Mouse (Mus musculus) embryonic facial prominence, embryonic 14.5 days (tissue): ENCODE measurements at regions not wholly inside any gene's neighbourhood (a gene's known extent, or its start where the extent isn't known, plus 50 kb on each side); places are given as distances from the start of the nearest gene placed in this dataset.

ENCODE experiments used
- ATAC-seq: fragments of 200-750 bp; cut with Nextera tagmentation; 2 replicates; pipeline ENCODE4 v1.8.0; 2017; ENCODE audit warnings: low read depth, moderate number of reproducible peaks, moderate TSS enrichment
- DNase-seq: peaks from one replicate; pipeline ENCODE4 v3.0.0-alpha.2; 2015; ENCODE audit warnings: low spot score
- H3K27ac ChIP-seq: fragments of 300-500 bp; sonication (generic); replicated peaks from 2 replicates; pipeline ENCODE4 v1.5.1; 2014; ENCODE audit warnings: low read depth, mild to moderate bottlenecking, low read length, moderate library complexity
- H3K27me3 ChIP-seq: fragments of 300-500 bp; sonication (generic); replicated peaks from 2 replicates; pipeline ENCODE4 v1.6.1; 2014; ENCODE audit warnings: low read length; ENCODE audit not compliant: control insufficient read depth, insufficient read depth
- H3K36me3 ChIP-seq: fragments of 300-500 bp; sonication (generic); 2 replicates; pipeline ENCODE4 v1.6.1; 2014; ENCODE audit warnings: low read length, mixed read lengths; ENCODE audit not compliant: control insufficient read depth, insufficient read depth
- H3K4me1 ChIP-seq: fragments of 300-500 bp; sonication (generic); 2 replicates; pipeline ENCODE4 v1.6.1; 2014; ENCODE audit warnings: antibody characterized with exemption, low read length; ENCODE audit not compliant: control insufficient read depth, insufficient read depth
- H3K4me2 ChIP-seq: fragments of 300-500 bp; sonication (generic); 2 replicates; pipeline ENCODE4 v1.6.1; 2014; ENCODE audit warnings: low read depth, mild to moderate bottlenecking, low read length, moderate library complexity, mixed read lengths
- H3K4me3 ChIP-seq: fragments of 300-500 bp; sonication (generic); 2 replicates; pipeline ENCODE4 v1.5.1; 2014; ENCODE audit warnings: low read depth, mild to moderate bottlenecking, low read length
- H3K9ac ChIP-seq: fragments of 300-500 bp; sonication (generic); 2 replicates; pipeline ENCODE4 v1.6.1; 2014; ENCODE audit warnings: low read depth, mild to moderate bottlenecking, low read length, moderate library complexity, mixed read lengths
- H3K9me3 ChIP-seq: fragments of 300-500 bp; sonication (generic); 2 replicates; pipeline ENCODE4 v1.6.1; 2016; ENCODE audit warnings: low read length; ENCODE audit not compliant: control insufficient read depth
- WGBS: fragments of 180-500 bp; shearing (Covaris S2); extraction: QIAGEN DNeasy Blood & Tissue Kit; methylation state at CpG from one replicate; pipeline ENCODE4 v1.1.7; 2014; 5-methylcytosine and 5-hydroxymethylcytosine counted together

- no peaks in the 10 kb centered on the region for H3K27me3 ChIP-seq
- no peak for ATAC-seq
- no peak overlapping the region for H3K4me2 ChIP-seq
- no peaks in the 10 kb centered on the region for H3K9me3 ChIP-seq
- no peak overlapping the region for H3K9ac ChIP-seq
- no peaks in the 10 kb centered on the region for H3K36me3 ChIP-seq
- H3K27ac ChIP-seq, result no peak overlapping the region
- WGBS, result 63% methylated on average over 1 of the region's 1 CpGs
- H3K4me1 ChIP-seq, result no peaks in the 10 kb centered on the region
- H3K4me3 ChIP-seq, result no peak overlapping the region
- DNase-seq, result no peak
Observed at GRCm38 (mm10) chr4:75213176-75213476, 65.0 kb downstream of the Dmac1 start.

GRCm38 (mm10) chr4:75212396-75213175 lies 65.5 kb downstream of the Dmac1 start:
- Histone ChIP-seq H3K4me1 (no peaks in the 10 kb centered on the region), H3K36me3 (no peaks in the 10 kb centered on the region), H3K9ac (no peak overlapping the region), H3K9me3 (no peaks in the 10 kb centered on the region), H3K4me3 (no peak overlapping the region), H3K4me2 (no peak overlapping the region), H3K27ac (no peak overlapping the region), H3K27me3 (no peaks in the 10 kb centered on the region)
- ATAC-seq (no peak), DNase-seq (peak; percentile 29)
